Mouse (Mus musculus) CD4-positive, CD25-positive, alpha-beta regulatory T cell, adult 2 months (primary cell): ENCODE results near the gene Cep44.

Source experiments
- DNase-seq: peaks from one replicate; pipeline ENCODE4 v3.0.0-alpha.2; 2012; ENCODE audit warnings: low read depth, low spot score

Cep44 gene

GRCm38 (mm10) chr8:56550558-56551360, at the start of gene Cep44, which contains the start of gene Fbxo8:
Gene Cep44 (minus strand): TSS chr8:56551047.
Gene Fbxo8 (plus strand): TSS chr8:56551090.
- peak; percentile 92 for DNase-seq

- no peak for DNase-seq
These were observed 40.7 kb upstream of the Cep44 start for GRCm38 (mm10) chr8:56591502-56591901.

- no peak for DNase-seq
These were observed 40.2 kb upstream of the Cep44 start for GRCm38 (mm10) chr8:56591084-56591483.

- no peak for DNase-seq
These were observed 38.2 kb upstream of the Cep44 start for GRCm38 (mm10) chr8:56589004-56589403.

- peak; percentile 9 for DNase-seq
These were observed 32.0 kb upstream of the Cep44 start for GRCm38 (mm10) chr8:56582841-56583240.

GRCm38 (mm10) chr8:56580918-56581317, 30.1 kb upstream of the Cep44 start:
- no peak for DNase-seq

GRCm38 (mm10) chr8:56566856-56567255, 16.0 kb upstream of the Cep44 start:
- DNase-seq = no peak

GRCm38 (mm10) chr8:56564399-56565047, 13.7 kb upstream of the Cep44 start:
- DNase-seq = no peak

GRCm38 (mm10) chr8:56552551-56553103, 1.8 kb upstream of the Cep44 start:
- no peak for DNase-seq

- DNase-seq = peak; percentile 21
These were observed 1.2 kb upstream of the Cep44 start for GRCm38 (mm10) chr8:56552045-56552444.

GRCm38 (mm10) chr8:56551361-56551852, 560 bp upstream of the Cep44 start:
- DNase-seq = peak; percentile 94

GRCm38 (mm10) chr8:56547866-56548265, 3.0 kb downstream of the Cep44 start:
- DNase-seq = no peak

GRCm38 (mm10) chr8:56540706-56541105, 10.1 kb downstream of the Cep44 start:
- no peak for DNase-seq

- peak; percentile 80 for DNase-seq
These were observed 20.5 kb downstream of the Cep44 start for GRCm38 (mm10) chr8:56530359-56530758.

GRCm38 (mm10) chr8:56528869-56529268, 22.0 kb downstream of the Cep44 start:
- no peak for DNase-seq

GRCm38 (mm10) chr8:56521051-56521450, 29.8 kb downstream of the Cep44 start:
- no peak for DNase-seq

GRCm38 (mm10) chr8:56520249-56520648, 30.6 kb downstream of the Cep44 start:
- DNase-seq = no peak

GRCm38 (mm10) chr8:56518848-56519247, 32.0 kb downstream of the Cep44 start:
- no peak for DNase-seq

- no peak for DNase-seq
These were observed 41.8 kb downstream of the Cep44 start for GRCm38 (mm10) chr8:56508952-56509479.

GRCm38 (mm10) chr8:56508318-56508951, 42.4 kb downstream of the Cep44 start:
- no peak for DNase-seq

GRCm38 (mm10) chr8:56501911-56502310, 48.9 kb downstream of the Cep44 start:
- DNase-seq = no peak

GRCm38 (mm10) chr8:56489496-56489895, 61.4 kb downstream of the Cep44 start:
- DNase-seq = no peak
